Mouse (Mus musculus): ENCODE measurements around the gene Hspbap1. TPM values are rescaled to one million over a fixed set of nuclear protein-coding genes. Genes with fewer than 3 reads are reported as not detected.
A peak's percentile ranks its signal among the peaks of the same experiment; 100 is the strongest.

The Hspbap1 gene
- polyA plus RNA-seq, 1 experiment from 2014 or later = 12.7 TPM

DNA sequence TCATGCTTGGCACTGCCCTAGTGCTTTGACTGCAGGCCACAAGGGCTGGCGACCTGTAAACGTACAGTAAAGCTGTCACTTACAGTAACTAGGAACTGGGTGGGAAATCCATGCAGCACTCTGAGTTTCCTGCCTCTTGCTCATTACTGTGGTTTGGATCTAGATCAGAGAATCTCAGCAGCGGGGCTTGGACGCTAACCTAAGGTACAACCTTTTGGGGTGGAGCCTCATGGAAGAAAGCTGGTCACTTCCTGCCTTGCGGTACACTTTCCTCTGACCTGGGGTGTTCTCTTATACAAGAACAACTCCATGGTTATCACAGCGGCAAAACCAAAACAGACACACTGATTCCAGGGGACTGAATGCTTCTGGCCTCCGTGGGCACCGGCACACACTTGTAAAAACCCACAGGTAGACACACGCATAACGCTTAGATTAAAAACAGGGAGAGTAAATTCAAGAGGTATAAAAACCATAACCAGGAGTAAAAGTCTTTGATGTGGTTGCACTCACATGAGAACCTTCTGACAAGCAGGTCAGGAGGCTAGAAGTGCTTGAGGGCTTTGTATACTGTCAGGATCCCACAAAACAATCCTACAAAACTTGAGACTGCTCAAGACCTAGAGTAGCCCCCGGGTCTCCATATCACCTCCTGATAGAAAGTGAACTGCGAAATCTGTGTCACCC, 27.8 kb upstream of the Hspbap1 start:
- WGBS = 93% methylated on average over 12 of the region's 12 CpGs
- Histone ChIP-seq H3K4me2 (no peak overlapping the region), H3K27ac (replicated peaks) (no peak overlapping the region), H3K4me1 (peaks cover 10% of the 10 kb centered on the region), H3K9ac (replicated peaks) (no peak overlapping the region), H3K36me3 (0 out of 2 replicates have a peak, but pooled peaks cover 2% of the 10 kb centered on the region), H3K4me3 (replicated peaks) (no peak overlapping the region), H3K27me3 (replicated peaks) (no peaks in the 10 kb centered on the region), H3K9me3 (replicated peaks) (no peaks in the 10 kb centered on the region)
- no peak for ATAC-seq (ENCODE audit: low FRiP score)

DNA sequence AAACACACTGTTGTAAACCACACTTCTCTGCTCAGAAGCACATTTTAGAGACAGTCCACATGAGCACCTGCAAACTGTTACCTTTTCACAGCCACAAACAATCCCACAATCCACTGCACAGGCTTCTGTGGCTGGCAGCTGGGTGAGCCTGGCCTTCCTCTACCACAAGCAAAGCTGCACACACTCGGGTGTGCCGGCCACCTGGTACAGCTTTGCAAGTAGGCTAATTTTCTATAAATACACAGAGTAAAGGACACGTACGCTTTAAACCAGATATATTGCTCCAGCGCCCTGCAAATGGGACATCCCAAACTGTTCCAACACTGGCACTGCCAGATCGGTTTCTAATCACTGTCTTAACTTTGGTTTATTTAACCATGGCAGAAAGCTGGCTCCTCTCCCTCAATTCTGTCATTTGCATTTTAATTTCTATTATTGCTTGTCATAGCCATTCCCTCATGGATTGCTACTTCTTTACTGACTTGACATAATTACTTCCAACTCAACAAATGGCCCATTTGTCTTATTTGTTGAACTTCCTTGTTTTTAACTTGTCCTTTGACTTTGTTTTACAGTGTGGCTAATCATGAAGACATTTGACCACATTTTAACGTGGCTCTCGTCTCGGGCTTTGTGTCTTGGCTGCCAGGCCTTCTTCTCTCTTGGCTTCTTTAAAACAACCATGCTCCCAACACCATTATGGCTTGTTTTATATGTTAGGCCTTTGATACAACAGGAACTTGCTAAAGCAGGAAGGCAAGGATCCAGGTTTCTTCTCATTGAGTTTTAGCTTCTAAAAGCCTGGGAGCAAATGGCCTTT, 22.5 kb upstream of the Hspbap1 start:
- H3K9me3 ChIP-seq (replicated peaks) = no peaks in the 10 kb centered on the region
- H3K27ac ChIP-seq (replicated peaks) = no peak overlapping the region
- H3K36me3 ChIP-seq = 0 out of 2 replicates have a peak, but pooled peaks cover 2% of the 10 kb centered on the region
- no peak for ATAC-seq (ENCODE audit: low FRiP score)
- no peak overlapping the region for H3K4me2 ChIP-seq
- H3K4me1 ChIP-seq = peaks cover 17% of the 10 kb centered on the region
- no peaks in the 10 kb centered on the region for H3K27me3 ChIP-seq (replicated peaks)
- H3K4me3 ChIP-seq (replicated peaks) = no peak overlapping the region
- H3K9ac ChIP-seq (replicated peaks) = no peak overlapping the region
- WGBS = 52% methylated on average over 9 of the region's 9 CpGs

DNA sequence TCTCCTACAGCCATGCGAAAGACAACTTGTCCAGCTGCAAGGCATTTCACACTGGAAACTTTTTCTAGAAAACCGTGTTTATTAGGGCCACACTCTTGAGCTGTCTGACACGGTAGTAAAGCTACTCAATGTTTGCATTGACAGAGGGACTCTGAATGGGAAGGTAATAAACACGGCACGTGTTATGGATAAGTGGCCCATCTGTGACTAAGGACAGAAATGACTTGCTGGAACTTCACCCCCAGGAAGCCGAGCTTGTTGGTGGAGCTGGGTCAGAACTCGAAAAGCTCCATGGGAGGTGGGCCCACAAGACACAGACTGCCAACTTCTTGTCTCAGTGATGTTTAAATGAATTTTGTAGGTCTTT, 22.0 kb upstream of the Hspbap1 start:
- Histone ChIP-seq H3K27me3 (replicated peaks) (no peaks in the 10 kb centered on the region), H3K4me3 (replicated peaks) (no peak overlapping the region), H3K27ac (replicated peaks) (no peak overlapping the region), H3K4me1 (peaks cover 17% of the 10 kb centered on the region), H3K9me3 (replicated peaks) (no peaks in the 10 kb centered on the region), H3K36me3 (0 out of 2 replicates have a peak, but pooled peaks cover 2% of the 10 kb centered on the region), H3K9ac (replicated peaks) (no peak overlapping the region), H3K4me2 (no peak overlapping the region)
- no peak for ATAC-seq (ENCODE audit: low FRiP score)
- WGBS = 56% methylated on average over 7 of the region's 7 CpGs

DNA sequence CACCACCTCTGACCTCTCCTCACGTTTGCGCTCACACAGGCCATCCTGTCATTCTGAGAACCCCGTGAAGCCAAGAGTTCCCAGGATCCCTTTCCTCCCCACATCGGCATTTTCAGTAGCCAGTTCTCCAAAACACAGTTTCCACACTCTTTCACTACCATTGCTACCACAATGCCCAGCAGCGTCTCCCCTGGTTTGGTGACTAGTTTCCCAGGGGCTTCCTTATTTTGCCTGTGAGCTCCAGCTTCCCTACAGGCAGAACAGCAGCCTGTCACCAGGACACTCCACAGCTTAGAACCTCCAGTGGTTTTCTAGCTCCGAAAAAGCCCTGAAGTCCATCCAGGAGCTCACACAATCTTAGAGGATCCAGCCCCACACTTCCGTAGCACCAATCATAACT, 20.8 kb upstream of the Hspbap1 start:
- no peaks in the 10 kb centered on the region for H3K9me3 ChIP-seq (replicated peaks)
- H3K27me3 ChIP-seq (replicated peaks) = no peaks in the 10 kb centered on the region
- H3K36me3 ChIP-seq = 0 out of 2 replicates have a peak, but pooled peaks cover 2% of the 10 kb centered on the region
- no peak overlapping the region for H3K4me2 ChIP-seq
- WGBS = 84% methylated on average over 7 of the region's 7 CpGs
- H3K4me1 ChIP-seq = peaks cover 17% of the 10 kb centered on the region
- H3K9ac ChIP-seq (replicated peaks) = no peak overlapping the region
- no peak overlapping the region for H3K4me3 ChIP-seq (replicated peaks)
- no peak overlapping the region for H3K27ac ChIP-seq (replicated peaks)
- ATAC-seq (ENCODE audit: low FRiP score) = no peak

DNA sequence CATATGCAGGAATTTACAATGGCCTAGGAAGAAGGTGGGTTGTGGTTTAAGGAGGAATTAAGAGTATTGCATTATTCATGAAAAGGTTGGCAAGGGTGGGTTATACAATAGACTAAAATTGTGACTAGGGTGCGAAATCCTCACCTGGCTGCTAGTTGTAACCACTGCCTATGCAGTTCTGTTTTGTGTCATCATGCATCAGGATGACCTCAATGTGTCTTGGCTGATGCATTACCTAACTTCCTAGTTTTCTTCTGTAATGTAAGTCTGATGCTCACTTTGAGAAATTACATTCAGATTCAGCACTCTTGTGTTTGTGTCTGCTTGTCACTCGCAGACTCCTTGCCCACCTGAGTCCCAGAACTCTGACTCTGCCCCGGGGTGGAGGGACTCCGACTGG, 18.3 kb upstream of the Hspbap1 start:
- H3K4me1 ChIP-seq = peaks cover 30% of the 10 kb centered on the region
- H3K9me3 ChIP-seq (replicated peaks) = no peaks in the 10 kb centered on the region
- H3K27ac ChIP-seq (replicated peaks) = no peak overlapping the region
- H3K4me3 ChIP-seq (replicated peaks) = no peak overlapping the region
- H3K36me3 ChIP-seq = 0 out of 2 replicates have a peak, but pooled peaks cover 2% of the 10 kb centered on the region
- H3K4me2 ChIP-seq = no peak overlapping the region
- H3K9ac ChIP-seq (replicated peaks) = no peak overlapping the region
- H3K27me3 ChIP-seq (replicated peaks) = no peaks in the 10 kb centered on the region
- ATAC-seq (ENCODE audit: low FRiP score) = no peak
- 92% methylated on average over 4 of the region's 4 CpGs for WGBS

DNA sequence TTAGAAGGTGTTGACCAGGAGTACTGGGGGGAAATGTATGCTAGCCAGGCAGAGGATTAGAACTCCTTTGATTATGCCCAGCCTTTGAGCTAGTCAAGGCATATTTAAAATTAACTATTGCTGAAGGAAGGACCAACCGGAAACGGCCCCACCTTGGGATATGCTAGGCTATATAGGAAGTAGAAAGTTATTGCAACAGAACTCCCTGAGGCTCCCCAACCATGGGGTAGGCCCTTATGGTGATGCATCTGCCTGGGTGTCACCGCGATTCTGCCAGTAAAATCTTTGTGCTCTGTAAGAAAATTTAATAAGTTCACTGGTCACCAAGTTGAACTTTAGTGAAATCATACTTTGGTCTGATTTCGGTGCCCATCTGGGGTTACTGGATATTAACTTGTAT, 16.2 kb upstream of the Hspbap1 start:
- H3K4me1 ChIP-seq = peaks cover 14% of the 10 kb centered on the region
- no peak overlapping the region for H3K27ac ChIP-seq (replicated peaks)
- H3K9me3 ChIP-seq (replicated peaks) = no peaks in the 10 kb centered on the region
- ATAC-seq (ENCODE audit: low FRiP score) = no peak
- H3K27me3 ChIP-seq (replicated peaks) = no peaks in the 10 kb centered on the region
- H3K36me3 ChIP-seq = no peaks in the 10 kb centered on the region
- H3K4me2 ChIP-seq = no peak overlapping the region
- no peak overlapping the region for H3K9ac ChIP-seq (replicated peaks)
- no peak overlapping the region for H3K4me3 ChIP-seq (replicated peaks)
- WGBS = 95% methylated on average over 5 of the region's 5 CpGs

DNA sequence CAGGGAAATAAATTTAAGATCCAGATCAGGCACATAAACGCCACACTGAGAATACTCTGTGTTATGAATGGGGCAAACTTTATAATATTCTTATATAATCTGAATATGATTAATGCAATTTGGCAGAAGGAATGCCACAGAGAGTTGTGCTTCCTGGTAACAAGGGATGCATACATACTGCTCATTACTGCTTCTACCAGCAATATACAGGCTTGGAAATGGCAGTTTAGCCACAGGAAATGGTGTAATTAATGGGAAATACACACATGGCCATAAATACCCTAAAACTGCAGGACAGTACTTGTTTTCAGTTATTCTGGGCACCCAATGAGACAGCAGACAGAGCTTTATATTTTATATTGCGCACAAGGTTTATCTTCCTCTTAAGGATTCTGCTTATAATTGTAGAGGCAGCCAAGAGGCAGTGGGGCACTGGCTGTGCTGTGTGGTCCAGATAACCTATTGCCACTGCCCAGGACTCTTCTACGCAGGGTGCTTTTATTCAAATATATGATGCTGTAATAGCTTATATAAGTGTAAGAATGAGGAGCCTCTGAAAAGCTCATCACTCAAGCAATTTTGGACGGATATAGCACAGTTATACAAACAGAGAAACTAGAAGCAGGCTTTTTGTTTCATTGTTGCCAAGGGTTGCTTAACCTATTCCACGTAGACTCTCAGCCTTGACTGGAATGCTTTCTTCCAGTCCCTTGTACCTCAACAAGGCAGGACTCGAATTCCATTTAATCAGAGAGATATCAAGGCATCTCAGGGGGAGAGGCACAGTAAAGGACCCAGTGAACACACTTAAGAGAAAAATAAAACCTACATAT, 14.5 kb upstream of the Hspbap1 start:
- no peak overlapping the region for H3K9ac ChIP-seq (replicated peaks)
- H3K27me3 ChIP-seq (replicated peaks) = no peaks in the 10 kb centered on the region
- no peak overlapping the region for H3K4me2 ChIP-seq
- H3K36me3 ChIP-seq = no peaks in the 10 kb centered on the region
- H3K4me3 ChIP-seq (replicated peaks) = no peak overlapping the region
- H3K27ac ChIP-seq (replicated peaks) = no peak overlapping the region
- 49% methylated on average over 6 of the region's 6 CpGs for WGBS
- H3K4me1 ChIP-seq = peaks cover 13% of the 10 kb centered on the region
- H3K9me3 ChIP-seq (replicated peaks) = no peaks in the 10 kb centered on the region
- ATAC-seq (ENCODE audit: low FRiP score) = peak; percentile 72

DNA sequence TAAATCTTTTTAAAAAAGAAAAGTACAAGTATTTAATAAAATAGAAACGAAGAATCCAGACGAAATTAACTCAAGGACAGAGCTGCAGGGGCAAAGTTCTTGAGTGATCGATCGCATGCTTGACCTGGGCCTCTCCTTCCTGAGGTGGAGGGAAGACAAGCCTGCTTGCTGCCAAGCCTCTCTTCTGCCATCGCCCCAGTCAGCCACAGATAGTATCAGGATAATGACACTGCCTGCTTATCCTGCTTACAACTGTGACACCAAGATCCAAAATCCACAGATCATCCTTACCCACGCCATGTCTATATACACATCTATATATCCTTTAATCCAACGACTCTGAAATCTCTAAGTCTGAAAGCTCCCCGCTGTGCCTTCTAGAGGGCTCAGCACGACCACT, 13.5 kb upstream of the Hspbap1 start:
- H3K9me3 ChIP-seq (replicated peaks) = no peaks in the 10 kb centered on the region
- no peak overlapping the region for H3K9ac ChIP-seq (replicated peaks)
- no peak for ATAC-seq (ENCODE audit: low FRiP score)
- WGBS = 92% methylated on average over 9 of the region's 9 CpGs
- peaks cover 13% of the 10 kb centered on the region for H3K4me1 ChIP-seq
- no peak overlapping the region for H3K4me3 ChIP-seq (replicated peaks)
- H3K4me2 ChIP-seq = no peak overlapping the region
- no peaks in the 10 kb centered on the region for H3K36me3 ChIP-seq
- no peak overlapping the region for H3K27ac ChIP-seq (replicated peaks)
- H3K27me3 ChIP-seq (replicated peaks) = no peaks in the 10 kb centered on the region

DNA sequence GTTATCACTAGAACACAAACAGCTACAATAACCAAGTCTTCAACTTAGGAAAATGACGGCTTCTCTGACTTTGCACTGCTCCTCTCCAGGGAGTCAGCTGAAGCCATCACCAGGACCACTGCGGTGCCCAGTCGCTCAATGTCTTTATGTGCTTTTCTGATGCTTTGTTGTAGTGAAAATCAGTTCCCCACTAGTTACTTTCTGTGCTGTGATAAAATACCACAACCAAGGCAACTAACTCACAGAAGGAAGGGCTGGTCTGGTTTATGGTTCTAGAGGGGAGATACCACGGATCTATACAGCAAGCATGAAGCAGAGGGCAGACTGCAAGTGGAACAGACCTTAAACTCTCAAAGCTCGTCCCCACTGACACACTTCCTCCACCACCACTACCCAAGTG, 10.8 kb upstream of the Hspbap1 start:
- no peaks in the 10 kb centered on the region for H3K9me3 ChIP-seq (replicated peaks)
- 76% methylated on average over 5 of the region's 5 CpGs for WGBS
- no peaks in the 10 kb centered on the region for H3K36me3 ChIP-seq
- no peak overlapping the region for H3K4me3 ChIP-seq (replicated peaks)
- no peak overlapping the region for H3K4me2 ChIP-seq
- no peak overlapping the region for H3K27ac ChIP-seq (replicated peaks)
- no peak for ATAC-seq (ENCODE audit: low FRiP score)
- H3K9ac ChIP-seq (replicated peaks) = no peak overlapping the region
- peaks cover 13% of the 10 kb centered on the region for H3K4me1 ChIP-seq
- H3K27me3 ChIP-seq (replicated peaks) = no peaks in the 10 kb centered on the region

DNA sequence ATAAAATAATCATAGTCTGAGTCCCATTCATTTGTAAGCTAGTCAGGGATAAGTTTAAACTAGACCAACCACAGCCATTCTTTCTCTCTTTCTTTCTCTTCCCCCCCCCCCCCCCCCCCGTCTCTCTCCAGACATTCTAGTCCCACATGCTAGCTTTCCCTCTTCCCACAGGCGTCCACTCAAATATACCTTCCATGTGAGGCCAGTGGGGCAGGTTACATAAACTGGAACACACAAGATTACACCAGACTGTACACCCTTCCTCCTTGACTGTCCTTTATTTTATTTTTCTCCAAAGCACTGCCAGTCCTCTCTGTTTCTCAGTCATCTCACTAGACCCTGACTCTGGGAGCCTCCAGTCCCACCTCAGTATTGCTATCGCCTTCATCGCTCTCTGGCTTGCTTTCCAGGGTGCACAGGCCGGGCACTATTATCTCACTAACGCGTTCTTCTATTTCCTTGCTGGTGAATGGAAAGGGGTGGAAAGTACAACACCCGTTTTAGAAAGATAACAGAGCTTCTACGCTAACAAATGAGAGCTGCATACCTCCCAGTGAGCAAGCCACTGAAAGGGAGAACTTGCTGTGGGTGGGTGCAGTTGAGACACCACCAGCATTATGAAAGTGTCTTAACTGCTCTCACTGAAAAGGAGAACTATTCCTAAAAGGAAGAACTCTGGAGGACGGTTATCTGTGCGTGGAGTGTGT, 6.4 kb upstream of the Hspbap1 start:
- Histone ChIP-seq H3K9me3 (replicated peaks) (no peaks in the 10 kb centered on the region), H3K9ac (replicated peaks) (no peak overlapping the region), H3K4me3 (replicated peaks) (no peak overlapping the region), H3K36me3 (no peaks in the 10 kb centered on the region), H3K27ac (replicated peaks) (no peak overlapping the region), H3K27me3 (replicated peaks) (no peaks in the 10 kb centered on the region), H3K4me2 (no peak overlapping the region), H3K4me1 (peaks cover 20% of the 10 kb centered on the region)
- no peak for ATAC-seq (ENCODE audit: low FRiP score)
- WGBS = 88% methylated on average over 11 of the region's 11 CpGs

DNA sequence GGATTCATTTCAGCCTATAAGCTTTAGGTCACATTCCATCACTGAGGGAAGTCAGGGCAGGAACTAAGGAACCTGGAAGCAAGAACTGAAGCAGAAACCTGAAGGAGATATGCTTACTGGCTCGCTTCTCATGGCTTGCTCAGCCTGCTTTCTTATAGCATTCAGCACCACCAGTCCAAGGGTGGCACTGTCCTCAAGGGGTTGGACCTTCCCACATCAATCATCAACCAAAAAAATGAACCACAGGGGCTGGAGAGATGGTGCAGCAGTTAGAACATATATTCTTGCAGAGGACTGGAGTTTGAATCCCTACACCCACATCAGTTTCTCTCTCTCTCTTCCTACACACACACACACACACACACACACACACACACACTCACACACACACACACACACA, 5.2 kb upstream of the Hspbap1 start:
- Histone ChIP-seq H3K9me3 (replicated peaks) (no peaks in the 10 kb centered on the region), H3K36me3 (no peaks in the 10 kb centered on the region), H3K27ac (replicated peaks) (no peak overlapping the region), H3K4me3 (replicated peaks) (no peak overlapping the region), H3K27me3 (replicated peaks) (no peaks in the 10 kb centered on the region), H3K4me1 (peaks cover 24% of the 10 kb centered on the region), H3K9ac (replicated peaks) (no peak overlapping the region), H3K4me2 (no peak overlapping the region)
- WGBS = 83% methylated on average over 1 of the region's 1 CpGs
- ATAC-seq (ENCODE audit: low FRiP score) = no peak

Data from neural tube, embryonic 15.5 days (tissue).